Mouse (Mus musculus) MEL (cell line): ENCODE measurements around the gene Rftn1. TPM values are rescaled to one million over a fixed set of nuclear protein-coding genes. Genes with fewer than 3 reads are reported as not detected.

ENCODE experiments used
- DNase-seq: peaks from one replicate; pipeline ENCODE4 v3.0.0; 2011; ENCODE audit warnings: low read depth, low spot score
- H3K27ac ChIP-seq: 2 replicates; pipeline ENCODE4 v1.5.1; 2012; ENCODE audit warnings: low read depth, mild to moderate bottlenecking, control low read depth, low read length, moderate library complexity; ENCODE audit not compliant: control insufficient read depth
- H3K27me3 ChIP-seq, 2 experiments: fragments of 150-350 bp in 1 of 2; sonication (generic) in 1 of 2; 2 replicates each; pipeline ENCODE4 v1.6.1; 2012; ENCODE audit warnings: low read length in 2 of 2, mild to moderate bottlenecking in 2 of 2, improper control_type of control experiment in 1 of 2, moderate library complexity in 1 of 2; ENCODE audit not compliant: insufficient read depth in 2 of 2, control insufficient read depth in 1 of 2
- H3K36me3 ChIP-seq, 2 experiments: 2 replicates each; pipeline ENCODE4 v1.6.1; 2012 to 2014; ENCODE audit warnings: low read length in 2 of 2, improper control_type of control experiment in 1 of 2, inconsistent platforms in 1 of 2, mild to moderate bottlenecking in 1 of 2; ENCODE audit not compliant: insufficient read depth in 2 of 2, control insufficient read depth in 1 of 2
- H3K4me1 ChIP-seq, 2 experiments: fragments of 150-350 bp in 1 of 2; sonication (generic) in 1 of 2; 2 replicates each; pipeline ENCODE4 v1.6.1; 2012; ENCODE audit warnings: low read length in 2 of 2, improper control_type of control experiment in 1 of 2, mild to moderate bottlenecking in 1 of 2; ENCODE audit not compliant: insufficient read depth in 2 of 2, control insufficient read depth in 1 of 2
- H3K4me3 ChIP-seq, 2 experiments: fragments of 150-350 bp in 1 of 2; sonication (generic) in 1 of 2; 2 replicates each; pipeline ENCODE4 v1.5.1; 2012; ENCODE audit warnings: low read depth in 2 of 2, low read length in 2 of 2, mild to moderate bottlenecking in 2 of 2, moderate library complexity in 2 of 2, control low read depth in 1 of 2, improper control_type of control experiment in 1 of 2; ENCODE audit not compliant: control insufficient read depth in 1 of 2, insufficient read depth in 1 of 2
- H3K79me2 ChIP-seq: 2 replicates; pipeline ENCODE4 v1.6.1; 2012; ENCODE audit warnings: mild to moderate bottlenecking, low read length, moderate library complexity; ENCODE audit not compliant: control insufficient read depth, poor library complexity, insufficient read depth
- H3K9ac ChIP-seq: 2 replicates; pipeline ENCODE4 v1.6.1; 2012; ENCODE audit warnings: low read depth, mild to moderate bottlenecking, control low read depth, low read length, moderate library complexity; ENCODE audit not compliant: control insufficient read depth, poor library complexity, severe bottlenecking
- H3K9me3 ChIP-seq: fragments of 150-350 bp; sonication (generic); replicated peaks from 2 replicates; pipeline ENCODE4 v1.6.1; 2012; ENCODE audit warnings: mild to moderate bottlenecking, low read length, improper control_type of control experiment, moderate library complexity; ENCODE audit not compliant: insufficient read depth
- BHLHE40 ChIP-seq: IDR thresholded peaks from 2 replicates; pipeline ENCODE4 v1.6.1; 2012; ENCODE audit warnings: low read depth, mild to moderate bottlenecking, inconsistent platforms, low read length, improper control_type of control experiment, borderline replicate concordance
- CHD1 ChIP-seq: IDR thresholded peaks from 2 replicates; pipeline ENCODE4 v1.6.1; 2012; ENCODE audit warnings: low read depth, mild to moderate bottlenecking, inconsistent platforms, low read length, improper control_type of control experiment
- CHD2 ChIP-seq: IDR thresholded peaks from 2 replicates; pipeline ENCODE4 v1.6.1; 2011; ENCODE audit warnings: low read length, improper control_type of control experiment
- CTCF ChIP-seq, 3 experiments: IDR thresholded peaks in 2 of 3; conservative IDR thresholded peaks in 1 of 3; 2 replicates each; pipeline ENCODE4 v1.5.1; 2011 to 2012; ENCODE audit warnings: low read length in 3 of 3, low read depth in 2 of 3, mild to moderate bottlenecking in 2 of 3, improper control_type of control experiment in 1 of 3, inconsistent platforms in 1 of 3, mixed read lengths in 1 of 3, moderate library complexity in 1 of 3; ENCODE audit not compliant: control insufficient read depth in 1 of 3, insufficient read depth in 1 of 3, poor library complexity in 1 of 3, severe bottlenecking in 1 of 3
- E2F4 ChIP-seq: IDR thresholded peaks from 2 replicates; pipeline ENCODE4 v1.6.1; 2011; ENCODE audit warnings: low read depth, low read length, improper control_type of control experiment, borderline replicate concordance
- ELF1 ChIP-seq: IDR thresholded peaks from 2 replicates; pipeline ENCODE4 v1.6.1; 2014; ENCODE audit warnings: low read depth, mild to moderate bottlenecking, inconsistent platforms, low read length, improper control_type of control experiment, moderate library complexity
- HCFC1 ChIP-seq: IDR thresholded peaks from 2 replicates; pipeline ENCODE4 v1.6.1; 2012; ENCODE audit warnings: low read depth, mild to moderate bottlenecking, inconsistent platforms, low read length, improper control_type of control experiment, moderate library complexity
- TBP ChIP-seq: IDR thresholded peaks from 2 replicates; pipeline ENCODE4 v1.8.0; 2011; ENCODE audit warnings: low read depth, low read length, improper control_type of control experiment
- ZNF384 ChIP-seq: IDR thresholded peaks from 2 replicates; pipeline ENCODE4 v1.6.1; 2012; ENCODE audit warnings: low read depth, mild to moderate bottlenecking, inconsistent platforms, low read length, improper control_type of control experiment
- polyA plus RNA-seq, 2 experiments: library from polyadenylated mRNA; stranded (reverse) in 1 of 2; unstranded in 1 of 2; fragments of >175 nt in 1 of 2; fragments of >200 nt in 1 of 2; gene quantifications; 2 replicates each; pipeline versions ENCODE4 v1.2.1 to v1.2.4; 2012; ENCODE audit warnings: low replicate concordance in 2 of 2, low read depth in 1 of 2; ENCODE audit not compliant: insufficient read length in 2 of 2, insufficient read depth in 1 of 2, missing spikeins in 1 of 2
- total RNA-seq: library from RNA; depleted of rRNA; stranded (reverse); fragments of 300-350 nt; gene quantifications from 2 replicates; pipeline ENCODE4 v1.2.3, GENCODE M21; 2012

The Rftn1 gene
- total and polyA plus RNA-seq, 3 experiments, result 70.2 to 76.1 TPM; not detected in 1

GRCm38 (mm10) chr17:50081647-50082046 lies 108.8 kb downstream of the Rftn1 start:
- Histone ChIP-seq H3K27ac (no peak overlapping the region), H3K9ac (no peak overlapping the region), H3K4me1 (no peaks in the 10 kb centered on the region), H3K27me3 (no peaks in the 10 kb centered on the region), H3K79me2 (no peaks in the 10 kb centered on the region), H3K4me3 (no peak overlapping the region), H3K9me3 (no peaks in the 10 kb centered on the region), H3K36me3 (peaks cover 0 to 6% of the 10 kb centered on the region in 2 experiments; a peak in 2 of 4 replicates)
- no peak for TF ChIP-seq ZNF384
- no peak for DNase-seq

GRCm38 (mm10) chr17:50080991-50081390 lies 109.5 kb downstream of the Rftn1 start:
- H3K79me2 ChIP-seq, result no peaks in the 10 kb centered on the region
- no peak overlapping the region for H3K9ac ChIP-seq
- no peak overlapping the region for H3K4me3 ChIP-seq
- H3K36me3 ChIP-seq, result peaks cover 0 to 6% of the 10 kb centered on the region in 2 experiments; a peak in 2 of 4 replicates
- H3K9me3 ChIP-seq, result no peaks in the 10 kb centered on the region
- no peak for DNase-seq
- TF ChIP-seq TBP, result no peak
- H3K27ac ChIP-seq, result no peak overlapping the region
- no peaks in the 10 kb centered on the region for H3K4me1 ChIP-seq
- H3K27me3 ChIP-seq, result no peaks in the 10 kb centered on the region

- H3K9ac ChIP-seq, result no peak overlapping the region
- no peaks in the 10 kb centered on the region for H3K36me3 ChIP-seq
- TF ChIP-seq CHD1 (no peak), CTCF (IDR thresholded peaks at IDR 0.05 in 2 of 3, conservative IDR thresholded peaks at IDR 0.05 in 1 of 3; ENCODE audit: control insufficient read depth in 1 of 3, insufficient read depth in 1 of 3, low read depth in 2 of 3, low read length in 3 of 3, poor library complexity in 1 of 3, severe bottlenecking in 1 of 3) (no peak), HCFC1 (no peak), CHD2 (no peak), BHLHE40 (no peak), E2F4 (no peak), ELF1 (no peak)
- TF ChIP-seq, all 39 proteins: peak for 0
- Histone ChIP-seq H3K4me1 (no peaks in the 10 kb centered on the region), H3K9me3 (no peaks in the 10 kb centered on the region), H3K27me3 (no peaks in the 10 kb centered on the region), H3K4me3 (no peak overlapping the region), H3K27ac (no peak overlapping the region), H3K79me2 (no peaks in the 10 kb centered on the region)
- DNase-seq, result no peak
These were observed 111.7 kb downstream of the Rftn1 start for GRCm38 (mm10) chr17:50078749-50079148.
